Mouse (Mus musculus) testis, adult 2 months (tissue): ENCODE measurements at regions not wholly inside any gene's neighbourhood (a gene's known extent, or its start where the extent isn't known, plus 50 kb on each side); places are given as distances from the start of the nearest gene placed in this dataset.

Source experiments
- H3K27ac ChIP-seq: fragments of 200-500 bp; 2 replicates; pipeline ENCODE4 v1.5.1; 2012; ENCODE audit warnings: low read depth, low read length; ENCODE audit not compliant: control insufficient read depth, insufficient read depth
- H3K27me3 ChIP-seq: fragments of 200-500 bp; 2 replicates; pipeline ENCODE4 v1.6.1; 2012; ENCODE audit warnings: mild to moderate bottlenecking, low read length, moderate library complexity; ENCODE audit not compliant: control insufficient read depth, insufficient read depth
- H3K36me3 ChIP-seq: fragments of 200-500 bp; 2 replicates; pipeline ENCODE4 v1.6.1; 2012; ENCODE audit warnings: mild to moderate bottlenecking, low read length; ENCODE audit not compliant: control insufficient read depth, insufficient read depth
- H3K4me1 ChIP-seq: fragments of 200-500 bp; 2 replicates; pipeline ENCODE4 v1.6.1; 2012; ENCODE audit warnings: low read length; ENCODE audit not compliant: control insufficient read depth, insufficient read depth
- H3K4me3 ChIP-seq: fragments of 200-500 bp; 2 replicates; pipeline ENCODE4 v1.5.1; 2012; ENCODE audit warnings: low read depth, mild to moderate bottlenecking, low read length, moderate library complexity, mixed read lengths; ENCODE audit not compliant: control insufficient read depth
- CTCF ChIP-seq: fragments of 200-500 bp; IDR thresholded peaks from 2 replicates; pipeline ENCODE4 v1.5.1; 2012; ENCODE audit warnings: low read depth, mild to moderate bottlenecking, inconsistent platforms, low read length, moderate library complexity; ENCODE audit not compliant: control insufficient read depth, insufficient read depth, insufficient replicate concordance
- POLR2A ChIP-seq: fragments of 200-500 bp; IDR thresholded peaks from 2 replicates; pipeline ENCODE4 v1.6.1; 2012; ENCODE audit warnings: low read depth, mild to moderate bottlenecking, inconsistent platforms, low read length, moderate library complexity; ENCODE audit not compliant: control insufficient read depth

DNA sequence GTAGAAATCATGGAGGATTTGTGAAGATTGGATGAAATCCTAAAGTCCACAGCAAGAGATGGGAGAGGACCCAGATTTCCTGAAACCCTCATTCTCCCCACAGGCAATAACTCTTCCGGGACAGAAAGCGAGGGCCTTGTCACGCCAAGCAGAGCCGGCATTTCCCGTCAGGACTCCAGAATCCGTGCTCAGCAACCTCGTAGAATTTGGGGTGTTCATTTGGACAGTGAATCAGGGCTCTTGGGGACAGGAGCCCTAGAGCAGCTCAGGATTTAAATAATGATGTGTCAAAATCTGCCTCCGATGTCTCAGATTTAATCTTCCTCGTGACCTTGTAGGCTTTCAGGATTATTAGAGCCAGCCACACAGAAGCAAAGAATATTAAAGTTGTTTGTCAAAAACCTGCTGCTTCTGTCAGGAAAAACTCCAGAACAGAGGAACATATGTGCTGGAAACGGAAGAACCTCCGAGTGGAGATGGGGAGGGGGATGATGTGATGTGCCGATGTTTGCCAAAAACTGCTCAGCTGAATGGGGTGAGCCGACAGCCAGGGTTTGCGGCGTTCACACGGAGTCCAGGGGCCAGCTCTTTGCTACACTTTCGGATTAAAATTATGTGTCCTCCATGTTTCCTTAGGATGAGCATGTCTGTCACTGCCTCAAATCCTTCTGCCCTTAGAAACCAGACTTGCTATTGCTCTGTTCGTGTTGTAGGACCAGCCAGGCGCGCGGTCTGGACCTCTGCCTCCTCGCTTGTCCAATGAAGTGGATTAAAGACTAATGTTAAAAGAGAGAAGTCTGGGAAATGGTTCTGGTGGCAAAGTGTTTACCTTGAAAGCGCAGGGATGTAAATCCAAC is 193.0 kb downstream of the Pdcd6ip start:
- H3K36me3 ChIP-seq = no peaks in the 10 kb centered on the region
- H3K4me1 ChIP-seq = no peaks in the 10 kb centered on the region; the same call in 1 of the 2 replicates
- TF ChIP-seq POLR2A (no peak), CTCF (no peak)
- no peak overlapping the region for H3K4me3 ChIP-seq
- H3K27ac ChIP-seq = no peak overlapping the region
- H3K27me3 ChIP-seq = no peaks in the 10 kb centered on the region

- H3K27me3 ChIP-seq = no peaks in the 10 kb centered on the region
- TF ChIP-seq POLR2A (no peak), CTCF (no peak)
- H3K36me3 ChIP-seq = no peaks in the 10 kb centered on the region
- no peak overlapping the region for H3K27ac ChIP-seq
- H3K4me1 ChIP-seq = no peaks in the 10 kb centered on the region; the same call in 1 of the 2 replicates
- H3K4me3 ChIP-seq = no peak overlapping the region
Observed at GRCm38 (mm10) chr9:113511302-113511701, 196.8 kb downstream of the Pdcd6ip start.

DNA sequence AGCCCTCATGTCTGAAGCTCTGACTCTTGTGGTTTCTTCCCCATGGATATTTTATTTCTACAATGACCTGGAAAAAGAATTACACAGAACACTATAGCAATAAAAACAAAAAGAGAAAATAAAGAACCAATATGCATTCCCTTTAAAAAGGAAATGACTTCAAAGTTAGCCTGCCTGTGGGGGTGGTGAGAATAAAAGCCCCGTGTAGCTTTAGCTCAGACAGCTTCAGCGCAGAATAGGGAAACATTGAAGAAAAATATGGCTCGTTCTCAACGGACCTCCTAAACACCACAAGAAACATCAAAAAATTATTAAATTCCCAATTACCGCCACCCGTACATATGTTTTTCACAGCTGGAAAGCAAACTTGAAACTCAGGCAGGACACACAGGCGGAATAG is 198.7 kb downstream of the Pdcd6ip start:
- Histone ChIP-seq H3K27me3 (no peaks in the 10 kb centered on the region), H3K27ac (no peak overlapping the region), H3K36me3 (no peaks in the 10 kb centered on the region), H3K4me3 (no peak overlapping the region), H3K4me1 (no peaks in the 10 kb centered on the region)
- TF ChIP-seq CTCF (no peak), POLR2A (no peak)

DNA sequence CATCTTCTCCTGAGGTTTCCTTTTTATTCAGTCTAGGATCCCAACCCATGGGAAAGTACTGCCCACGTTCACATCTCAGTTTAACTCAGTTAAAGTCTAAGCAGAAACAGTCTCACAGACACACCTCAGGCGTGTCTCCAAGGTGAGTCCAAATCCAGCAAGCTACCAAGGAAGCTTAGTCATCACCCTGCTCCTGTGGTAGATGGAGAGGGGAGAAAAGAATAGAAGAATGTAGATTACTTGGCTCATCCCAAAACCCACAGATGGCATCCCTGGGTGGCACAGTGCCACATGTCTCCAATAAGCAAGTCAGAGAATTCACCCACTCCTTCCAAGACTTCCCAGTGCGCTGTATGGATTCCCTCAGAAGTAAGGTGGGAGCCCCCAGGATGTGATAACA is 199.2 kb downstream of the Pdcd6ip start:
- H3K27ac ChIP-seq = no peak overlapping the region
- H3K36me3 ChIP-seq = no peaks in the 10 kb centered on the region
- peak overlapping the region; percentile 63 for H3K4me3 ChIP-seq
- TF ChIP-seq POLR2A (no peak), CTCF (no peak)
- no peaks in the 10 kb centered on the region for H3K4me1 ChIP-seq
- no peaks in the 10 kb centered on the region for H3K27me3 ChIP-seq

GRCm38 (mm10) chr9:113507561-113508460 is 200.2 kb downstream of the Pdcd6ip start:
- Histone ChIP-seq H3K36me3 (no peaks in the 10 kb centered on the region), H3K4me3 (peak overlapping the region; percentile 63), H3K27ac (no peak overlapping the region), H3K27me3 (no peaks in the 10 kb centered on the region), H3K4me1 (no peaks in the 10 kb centered on the region)
- TF ChIP-seq POLR2A (no peak), CTCF (no peak)

DNA sequence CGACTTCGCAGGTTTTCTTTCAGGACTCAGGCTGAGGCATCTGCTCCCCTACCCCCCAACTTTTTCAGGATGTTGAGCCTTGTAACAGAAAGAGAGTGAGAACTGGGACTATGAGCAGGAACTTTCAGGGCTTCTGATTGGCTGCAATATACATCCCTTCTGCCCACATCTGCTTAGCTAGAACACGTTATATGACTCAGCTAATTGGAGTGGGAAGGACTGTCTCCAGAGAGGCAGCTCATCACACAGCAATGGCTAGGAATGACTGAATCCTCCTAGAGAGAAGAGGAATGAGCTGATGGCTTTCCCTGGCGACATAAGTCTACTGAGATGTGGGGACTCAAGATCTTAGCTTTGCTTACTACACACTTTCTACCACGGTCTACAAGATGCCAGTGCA is 208.8 kb downstream of the Pdcd6ip start:
- no peaks in the 10 kb centered on the region for H3K36me3 ChIP-seq
- no peak for TF ChIP-seq CTCF
- no peak for TF ChIP-seq POLR2A
- H3K27ac ChIP-seq = no peak overlapping the region
- no peaks in the 10 kb centered on the region for H3K4me1 ChIP-seq
- H3K27me3 ChIP-seq = no peaks in the 10 kb centered on the region
- H3K4me3 ChIP-seq = no peak overlapping the region

GRCm38 (mm10) chr9:113496176-113496732 is 211.8 kb downstream of the Pdcd6ip start:
- Histone ChIP-seq H3K27me3 (no peaks in the 10 kb centered on the region), H3K4me1 (no peaks in the 10 kb centered on the region), H3K27ac (no peak overlapping the region), H3K36me3 (no peaks in the 10 kb centered on the region), H3K4me3 (no peak overlapping the region)
- no peak for TF ChIP-seq POLR2A
- TF ChIP-seq CTCF = no peak
